Mouse (Mus musculus) bone marrow, adult 2 months (tissue): ENCODE data around the gene Pipox.

Experiments
- CTCF ChIP-seq: fragments of 200-500 bp; IDR thresholded peaks from 2 replicates; pipeline ENCODE4 v1.5.1; 2011; ENCODE audit warnings: low read length, control low read depth; ENCODE audit not compliant: control insufficient read depth, insufficient read depth
- POLR2A ChIP-seq: fragments of 200-500 bp; IDR thresholded peaks from 2 replicates; pipeline ENCODE4 v1.6.1; 2011; ENCODE audit warnings: low read depth, mild to moderate bottlenecking, control low read depth, low read length, borderline replicate concordance; ENCODE audit not compliant: control insufficient read depth

DNA sequence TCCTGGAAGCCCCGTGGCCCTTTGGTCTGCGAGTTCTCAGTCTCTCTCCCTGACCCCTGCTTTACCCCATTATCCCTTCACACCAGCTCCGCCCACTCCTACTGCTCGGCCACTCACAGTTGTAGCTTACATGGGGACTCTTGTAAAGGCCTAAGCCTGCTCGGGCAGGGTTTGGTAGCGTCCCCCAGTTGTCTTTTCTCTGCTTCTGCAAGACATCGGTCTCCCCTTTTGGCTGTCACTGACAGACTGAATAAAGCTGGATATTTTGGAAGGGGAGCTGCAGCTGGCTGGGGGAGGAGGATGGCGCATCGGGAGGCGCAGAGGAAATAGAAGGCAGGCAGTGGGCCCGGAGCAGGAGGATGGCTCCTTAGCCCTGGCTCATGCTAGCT lies 17.1 kb downstream of the Pipox start:
- no peak for TF ChIP-seq CTCF
- no peak for TF ChIP-seq POLR2A
